Mouse (Mus musculus) CD4-positive helper T cell, adult 2 months (primary cell): Measurements from ENCODE around the gene Atp5j.
A peak's percentile ranks its signal among the peaks of the same experiment; 100 is the strongest.

ENCODE experiments used
- DNase-seq: peaks from one replicate; pipeline ENCODE4 v3.0.0-alpha.2; 2012; ENCODE audit warnings: low read depth, missing footprints, low spot score

The Atp5j gene

DNA sequence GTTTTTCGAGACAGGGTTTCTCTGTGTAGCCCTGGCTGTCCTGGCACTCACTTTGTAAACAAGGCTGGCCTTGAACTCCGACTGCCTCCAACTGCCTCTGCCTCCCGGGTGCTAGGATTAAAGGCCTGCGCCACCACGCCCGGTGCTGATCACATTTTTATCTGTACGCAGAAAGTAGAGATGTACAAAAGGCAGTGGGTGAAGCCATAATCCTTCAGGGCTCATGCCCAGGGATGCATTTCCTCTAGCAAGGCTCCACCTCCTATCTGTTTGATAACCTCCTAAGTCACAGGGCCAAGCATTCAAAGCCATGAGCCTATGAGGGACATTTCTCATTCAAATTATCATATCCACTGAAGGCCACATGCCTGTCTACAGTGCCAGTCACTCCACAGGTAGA, 27.6 kb downstream of the Atp5j start:
- DNase-seq: no peak

DNA sequence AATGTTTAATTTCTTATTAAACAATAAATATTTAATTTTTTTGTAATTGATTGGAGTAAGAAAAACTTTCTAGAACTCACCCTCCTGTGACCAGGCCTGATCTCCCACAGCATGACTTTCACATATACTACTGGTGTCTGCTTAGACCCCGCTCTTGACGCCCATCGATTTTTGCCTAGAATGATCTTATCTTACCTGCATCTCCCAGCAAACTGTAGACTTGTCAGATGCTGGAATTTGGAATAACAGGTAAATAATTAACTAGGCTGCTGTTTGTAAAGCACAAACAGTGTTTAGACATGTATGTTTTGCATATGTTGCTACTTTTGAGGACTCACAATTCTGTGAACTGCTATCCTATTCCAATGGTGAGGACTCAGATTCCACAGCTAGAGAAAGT, 29.2 kb downstream of the Atp5j start:
- no peak for DNase-seq

DNA sequence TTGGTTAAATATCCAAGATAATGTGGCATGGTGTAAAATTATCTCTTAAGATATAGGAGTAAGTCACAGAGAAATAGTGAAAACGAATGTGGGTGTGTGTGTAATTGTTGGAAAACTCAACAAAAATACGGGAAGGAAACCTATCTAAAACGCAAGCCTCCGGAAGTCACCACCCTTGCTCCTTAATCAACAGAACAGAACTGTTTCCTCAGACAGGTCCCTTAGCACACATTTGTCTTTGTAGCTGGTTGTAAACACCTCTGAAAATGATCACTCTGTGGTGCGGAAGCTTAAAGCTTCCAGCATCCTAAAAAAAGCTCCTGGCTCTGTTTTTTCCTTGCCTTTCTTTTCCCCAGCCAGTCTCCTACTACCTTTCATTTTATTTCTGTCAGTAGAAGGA, 30.6 kb downstream of the Atp5j start:
- no peak for DNase-seq

DNA sequence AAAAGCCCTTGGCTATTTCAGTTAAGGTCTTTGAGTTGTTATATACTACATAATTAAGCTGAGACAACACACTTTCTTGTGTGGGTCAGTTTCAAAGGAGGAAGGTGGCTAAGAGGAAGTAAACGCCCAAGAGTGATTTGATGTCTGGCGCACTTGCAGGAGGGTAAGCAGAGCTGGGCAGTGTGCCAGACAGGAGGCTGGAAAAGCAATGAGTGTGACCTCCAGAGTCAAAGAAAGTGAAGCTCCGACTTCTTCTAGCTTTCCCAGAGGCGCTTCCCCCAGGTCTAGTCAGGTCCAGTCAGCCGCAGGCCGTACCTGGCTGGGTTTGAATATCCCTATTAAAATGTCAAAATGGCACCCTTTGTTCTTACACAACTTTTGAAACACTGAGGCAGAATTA, 33.2 kb downstream of the Atp5j start:
- no peak for DNase-seq

DNA sequence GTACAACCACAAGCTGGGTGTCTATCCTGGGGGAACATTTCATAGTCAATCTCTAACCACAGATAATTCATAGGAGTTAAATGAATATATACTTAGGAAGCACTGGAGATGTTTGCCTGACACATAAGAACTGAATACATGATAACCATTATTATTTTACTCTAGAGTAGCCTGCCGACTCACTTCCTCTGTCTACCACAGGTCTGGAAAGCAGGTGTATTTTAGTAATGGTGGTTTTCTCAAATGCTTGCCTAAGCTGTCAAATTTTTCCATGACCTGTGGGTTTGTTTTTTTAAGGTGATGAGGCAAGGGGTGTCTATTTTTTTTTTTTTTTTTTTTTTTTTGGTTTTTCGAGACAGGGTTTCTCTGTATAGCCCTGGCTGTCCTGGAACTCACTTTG, 35.4 kb downstream of the Atp5j start:
- peak; percentile 20 for DNase-seq

- no peak for DNase-seq
Measured at GRCm38 (mm10) chr16:84796678-84797077, 38.7 kb downstream of the Atp5j start.

- DNase-seq: no peak
Measured at GRCm38 (mm10) chr16:84795337-84795736, 40.1 kb downstream of the Atp5j start.

- DNase-seq: no peak
Measured at GRCm38 (mm10) chr16:84793401-84793800, 42.0 kb downstream of the Atp5j start.

GRCm38 (mm10) chr16:84790595-84791165, 44.7 kb downstream of the Atp5j start:
- no peak for DNase-seq

DNA sequence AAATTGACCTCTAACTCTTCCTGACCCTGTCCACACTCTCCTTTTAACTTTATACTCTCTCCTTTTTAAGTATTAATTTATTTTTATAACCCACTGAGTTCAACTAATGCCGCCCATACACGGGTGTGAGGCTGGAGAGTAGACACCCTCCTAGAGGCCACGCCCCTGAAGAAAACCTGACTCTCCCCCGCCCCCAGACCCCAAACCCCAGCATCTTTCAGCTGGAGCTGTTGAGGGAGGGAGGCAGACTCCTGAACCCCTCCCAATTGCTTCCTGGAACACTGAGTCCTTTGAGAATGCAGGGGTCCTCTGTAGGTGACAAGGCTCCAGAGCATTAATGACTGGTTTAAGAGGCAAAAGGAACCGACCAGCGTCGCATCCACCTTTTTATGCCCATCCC, 50.5 kb downstream of the Atp5j start:
- DNase-seq: no peak

- DNase-seq: no peak
Measured at GRCm38 (mm10) chr16:84783279-84783678, 52.1 kb downstream of the Atp5j start.

DNA sequence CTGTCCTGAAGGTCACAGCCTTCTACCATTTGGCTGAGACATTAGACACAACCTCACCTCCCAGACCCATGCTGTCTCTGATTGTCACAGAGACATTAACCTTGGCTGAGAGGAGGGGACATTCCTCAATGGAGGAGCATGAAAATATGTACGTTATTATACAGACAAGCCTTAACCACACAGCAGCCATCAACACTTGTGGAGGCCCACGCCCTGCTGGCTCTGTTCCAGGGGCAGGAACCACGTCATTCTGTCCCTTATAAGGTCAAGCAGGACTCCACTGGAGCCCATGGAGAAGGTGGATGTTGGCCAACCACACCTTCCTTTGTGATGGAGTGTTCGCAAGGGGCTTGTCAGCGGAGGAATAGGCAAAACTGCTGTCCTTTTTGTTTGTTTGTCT, 55.7 kb downstream of the Atp5j start:
- no peak for DNase-seq

- no peak for DNase-seq
Measured at GRCm38 (mm10) chr16:84778861-84779630, 56.4 kb downstream of the Atp5j start.

DNA sequence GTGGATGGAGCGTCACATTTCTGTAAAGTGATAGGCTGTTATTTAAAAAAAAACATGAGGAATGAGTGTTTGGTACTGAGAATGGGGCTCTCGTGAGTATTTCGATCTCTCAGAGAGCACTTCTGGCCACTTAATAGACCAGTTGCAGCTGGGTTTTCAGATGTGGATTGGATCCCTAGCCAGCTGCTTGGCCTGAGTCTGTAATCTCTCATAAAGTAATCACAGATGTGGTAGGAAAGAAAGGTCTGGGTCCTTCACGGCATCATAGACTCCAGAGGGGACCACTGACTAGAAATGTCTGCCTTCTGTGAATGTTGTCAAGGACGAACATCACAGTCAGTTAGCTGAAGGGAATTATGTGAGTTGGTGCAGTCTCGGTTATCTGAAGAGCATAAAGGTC, 57.0 kb downstream of the Atp5j start:
- DNase-seq: no peak
